Mouse (Mus musculus): Measurements from ENCODE around the gene Tbc1d30. TPM values are rescaled to one million over a fixed set of nuclear protein-coding genes. Genes with fewer than 3 reads are reported as not detected.

Gene Tbc1d30
- total RNA-seq, 2 experiments from 2014 or later, result 2.0 to 3.0 TPM

DNA sequence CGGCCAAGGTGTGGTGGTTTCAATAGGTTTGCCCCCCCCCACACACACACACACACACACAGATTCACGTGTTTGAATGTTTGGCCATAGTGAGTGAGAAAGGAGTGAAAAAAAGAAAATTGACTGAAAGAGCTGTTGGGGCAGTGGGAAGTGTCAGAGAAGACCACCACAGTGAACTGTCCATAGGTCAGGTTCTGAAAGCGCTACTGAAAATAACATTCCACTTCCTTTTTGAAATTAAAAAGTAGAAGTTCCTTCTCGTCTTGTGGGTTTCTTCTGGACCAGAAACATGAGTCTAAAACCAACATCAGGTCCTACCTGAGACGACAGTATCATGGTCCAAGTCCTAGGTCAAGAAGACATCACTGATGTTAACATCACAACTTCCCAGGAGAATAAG lies 113.7 kb downstream of the Tbc1d30 start:
- intact Hi-C loops (cut with DNase I), result no loop called here
- no peak for DNase-seq (ENCODE audit: low spot score)

DNA sequence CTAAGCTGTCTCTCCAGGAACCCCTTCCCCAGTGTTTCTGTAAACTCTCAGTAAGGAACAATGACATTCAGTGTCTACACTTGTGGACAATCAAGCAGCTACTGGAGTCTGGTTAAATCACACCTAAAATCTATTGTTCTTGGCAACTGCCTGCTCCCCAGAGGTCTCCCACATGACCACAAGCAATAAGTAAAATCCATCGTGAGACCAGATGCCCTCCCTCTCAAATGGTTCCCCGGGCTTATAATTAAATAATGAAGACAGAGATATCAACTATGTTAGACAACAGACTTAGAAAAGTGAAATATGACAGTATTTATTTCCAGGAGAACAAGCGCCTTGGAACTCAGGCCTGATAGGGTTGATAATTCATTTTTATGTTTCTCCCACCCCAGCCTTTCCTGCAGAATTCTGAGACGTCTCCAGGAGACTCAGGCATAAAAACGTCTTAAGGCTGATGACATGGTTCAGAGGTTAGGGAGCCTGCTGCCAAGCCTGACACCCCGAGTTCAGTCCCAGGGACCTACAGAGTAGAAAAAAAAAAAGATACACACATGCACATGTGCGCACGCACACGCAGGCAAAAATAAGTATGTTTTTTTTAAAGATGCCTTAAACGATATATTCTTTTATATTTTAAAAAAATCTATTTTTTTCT lies 115.8 kb downstream of the Tbc1d30 start:
- no peak for DNase-seq (ENCODE audit: low spot score)
- intact Hi-C loops (cut with DNase I), result no loop called here

DNA sequence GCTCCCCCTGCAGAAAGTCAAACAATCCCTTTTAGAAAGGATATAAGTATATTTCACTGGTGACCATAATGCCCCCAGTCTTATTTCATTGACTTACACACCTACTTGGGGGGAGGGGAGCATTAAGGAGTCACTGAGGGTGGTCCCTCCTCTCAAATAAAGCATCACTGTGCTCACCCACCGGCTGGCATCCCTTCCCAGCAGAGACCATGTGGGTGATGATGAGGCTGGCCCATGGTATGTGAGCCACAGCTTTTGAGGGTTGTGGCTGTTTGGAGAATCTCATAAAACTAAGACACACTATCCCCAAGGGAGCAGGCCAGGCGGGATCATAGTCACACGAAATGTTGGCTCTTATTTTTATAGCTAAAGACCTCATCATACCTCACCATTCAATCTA lies 116.6 kb downstream of the Tbc1d30 start:
- DNase-seq (ENCODE audit: low spot score), result no peak
- intact Hi-C loops (cut with DNase I), result no loop called here

DNA sequence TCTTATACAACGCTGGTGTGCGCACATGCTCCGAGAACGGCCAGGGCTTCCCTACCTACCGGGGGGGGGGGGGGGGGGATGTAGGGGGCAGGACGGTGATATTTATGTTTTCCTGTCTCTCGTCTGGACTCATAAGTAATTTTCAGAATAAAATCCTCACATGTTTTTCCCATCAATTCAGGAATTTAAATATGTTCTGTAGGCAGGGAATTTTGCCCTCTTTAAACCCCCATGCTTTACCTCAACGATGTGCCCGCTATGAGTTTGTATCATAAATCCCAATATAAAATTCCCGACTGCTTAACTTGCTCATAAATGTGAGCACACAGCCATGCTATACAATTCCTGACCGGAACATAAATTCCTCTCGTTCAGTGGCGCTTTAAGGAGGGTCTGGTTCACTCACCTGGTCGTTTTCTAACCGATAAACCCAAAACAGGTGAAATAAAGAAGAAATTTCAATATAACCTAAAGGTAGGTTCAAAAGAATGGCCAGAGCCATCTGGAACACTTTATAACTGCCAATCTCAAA lies 122.6 kb downstream of the Tbc1d30 start:
- no peak for DNase-seq (ENCODE audit: low spot score)
- intact Hi-C loops (cut with DNase I), result no loop called here

DNA sequence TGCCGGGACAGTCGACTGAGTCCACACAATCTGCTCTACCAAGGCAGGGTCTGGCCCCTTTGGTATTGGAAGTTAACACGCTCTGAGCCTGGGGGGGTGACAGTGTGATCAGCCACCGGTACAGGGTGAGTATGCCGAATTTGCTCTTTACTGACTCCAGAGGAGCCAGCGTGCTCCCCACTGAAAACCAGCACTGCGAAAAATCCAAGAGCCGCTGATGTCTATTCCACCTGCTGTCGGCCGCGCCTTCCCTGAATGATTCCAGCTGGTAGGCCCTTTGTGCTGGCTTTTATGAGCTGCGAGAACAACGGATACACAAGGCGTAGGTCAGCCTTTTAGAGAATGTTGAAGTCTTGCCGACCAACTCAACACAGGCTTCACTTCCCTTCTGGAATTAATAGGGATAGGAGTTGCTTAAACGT lies 123.1 kb downstream of the Tbc1d30 start:
- no peak for DNase-seq (ENCODE audit: low spot score)
- intact Hi-C loops (cut with DNase I), result no loop called here

DNA sequence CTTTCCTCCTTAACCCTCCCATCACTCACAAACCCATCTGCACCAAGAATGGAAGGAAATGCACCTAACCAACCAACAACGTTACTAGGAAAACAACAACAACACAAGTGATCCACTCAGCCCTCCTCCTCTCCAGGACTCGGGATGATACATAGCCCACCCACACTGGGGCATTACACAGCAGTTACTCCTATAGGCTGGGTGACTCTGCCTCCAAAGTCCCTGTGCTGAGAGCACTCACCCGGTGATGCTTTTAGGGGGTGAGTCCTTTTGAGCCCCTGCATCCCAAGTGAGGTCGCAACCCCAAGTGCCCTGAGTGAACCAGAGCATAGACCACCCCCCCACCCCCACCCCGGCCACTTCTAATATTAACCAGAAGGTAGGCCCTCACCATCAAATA lies 123.7 kb downstream of the Tbc1d30 start:
- DNase-seq (ENCODE audit: low spot score), result no peak
- intact Hi-C loops (cut with DNase I), result no loop called here

DNA sequence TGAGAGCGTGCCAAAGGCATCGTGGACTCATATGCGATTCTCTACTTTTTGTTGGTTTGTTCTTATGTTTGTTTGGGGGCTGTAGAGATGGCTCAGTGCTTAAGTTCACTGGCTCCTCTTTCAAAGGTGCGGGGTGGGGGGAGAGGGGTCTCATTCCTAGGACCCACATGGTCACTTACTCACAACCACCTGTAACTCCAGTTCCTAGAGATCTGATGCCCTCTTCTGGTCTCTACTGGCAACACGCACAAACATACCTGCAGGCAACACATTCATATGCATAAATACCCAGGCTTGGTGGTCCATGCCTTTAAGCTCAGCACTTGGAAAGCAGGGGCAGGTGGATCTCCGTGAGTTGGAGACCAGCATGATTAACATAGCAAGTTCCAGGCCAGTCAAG lies 125.4 kb downstream of the Tbc1d30 start:
- intact Hi-C loops (cut with DNase I), result no loop called here
- no peak for DNase-seq (ENCODE audit: low spot score)

DNA sequence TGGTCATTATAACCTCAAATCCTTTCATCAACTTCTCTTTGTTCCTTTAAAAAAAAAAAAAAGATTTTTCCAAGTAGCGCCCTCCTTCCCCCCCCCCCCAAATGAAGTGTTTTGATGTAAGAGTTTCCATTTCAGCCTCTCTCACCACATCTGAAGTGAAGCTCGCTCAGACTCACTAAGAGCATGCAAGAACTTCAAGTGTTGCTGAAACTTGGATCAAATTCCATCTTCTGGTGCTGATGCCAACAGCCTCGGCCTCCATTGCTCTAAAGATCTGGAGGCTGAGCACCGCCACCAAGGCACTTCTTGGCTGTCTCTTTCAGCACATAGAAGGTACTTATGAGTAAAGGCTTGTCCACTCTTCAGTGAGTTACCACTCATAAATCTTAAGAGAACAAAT lies 128.2 kb downstream of the Tbc1d30 start:
- intact Hi-C loops (cut with DNase I), result no loop called here
- DNase-seq (ENCODE audit: low spot score), result no peak

DNA sequence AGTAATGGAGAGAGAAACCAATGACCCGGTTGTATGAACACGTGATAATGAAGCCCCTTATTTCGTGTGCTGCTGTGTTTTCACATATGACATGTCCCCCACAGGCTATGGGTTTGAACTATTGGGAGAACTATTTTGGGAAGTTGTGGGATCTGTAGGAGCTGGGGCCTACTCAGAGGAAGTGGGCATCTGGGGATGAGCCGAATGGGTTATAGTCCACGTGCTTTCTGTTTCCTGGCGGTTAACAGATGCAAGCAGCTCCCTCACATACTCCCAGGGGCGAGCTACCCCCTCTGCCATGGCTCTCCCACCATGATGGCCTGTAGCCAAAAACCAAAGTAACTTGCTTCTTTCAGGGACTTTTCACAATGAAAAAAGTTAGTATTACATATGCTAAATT lies 132.5 kb downstream of the Tbc1d30 start:
- intact Hi-C loops (cut with DNase I), result no loop called here
- no peak for DNase-seq (ENCODE audit: low spot score)

DNA sequence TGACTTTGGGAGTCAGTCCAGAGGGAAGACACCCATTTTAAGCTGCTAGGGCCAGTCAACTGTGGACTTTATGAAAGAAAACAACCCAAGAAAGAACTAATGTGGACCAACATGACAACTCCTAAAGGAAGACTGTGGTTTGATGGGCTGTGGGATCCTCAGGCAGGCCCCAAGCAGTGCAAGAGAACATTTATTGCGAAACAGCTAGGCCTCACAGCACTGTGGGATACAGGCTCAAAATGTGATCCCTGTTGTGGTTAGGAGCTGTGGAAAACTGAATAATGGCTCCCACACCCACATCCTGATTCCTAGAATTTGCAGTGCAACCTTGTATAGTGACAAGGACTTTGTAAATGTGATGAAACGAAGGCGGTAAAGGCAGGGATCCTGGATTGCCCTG lies 134.3 kb downstream of the Tbc1d30 start:
- intact Hi-C loops (cut with DNase I), result no loop called here
- DNase-seq (ENCODE audit: low spot score), result no peak

Other genes starting within 250 kb of the Tbc1d30 start
- gene Gns, start 13.8 kb upstream of the Tbc1d30 start, total RNA-seq (2021), result 10 to 100 TPM; 67.8 to 72.4 TPM
- gene Rassf3, start 125.1 kb upstream of the Tbc1d30 start, total RNA-seq (2021), result 100 to 1,000 TPM; 146 to 157 TPM
- gene Tbk1, start 235.5 kb upstream of the Tbc1d30 start, total RNA-seq (2021), result 10 to 100 TPM; 16.7 to 20.4 TPM

Data from heart, postnatal 25 days (tissue).